Mouse (Mus musculus): Measurements from ENCODE around the gene Tmem229b.
"Not testable (repeated sequence)": the region's sequence is repeated elsewhere in the genome, so short reads cannot be mapped to it uniquely, and the experiment has no call there.

Tmem229b gene

GRCm38 (mm10) chr12:79007126-79007753 lies at the start of gene Tmem229b:
Gene Tmem229b (minus strand): TSS chr12:79007627.
- DNase-seq = peak; percentile 60

- DNase-seq = peak; percentile 16
These were observed 47.8 kb upstream of the Tmem229b start for GRCm38 (mm10) chr12:79055276-79055675.

GRCm38 (mm10) chr12:79052073-79052472 lies 44.6 kb upstream of the Tmem229b start:
- no peak for DNase-seq

DNA sequence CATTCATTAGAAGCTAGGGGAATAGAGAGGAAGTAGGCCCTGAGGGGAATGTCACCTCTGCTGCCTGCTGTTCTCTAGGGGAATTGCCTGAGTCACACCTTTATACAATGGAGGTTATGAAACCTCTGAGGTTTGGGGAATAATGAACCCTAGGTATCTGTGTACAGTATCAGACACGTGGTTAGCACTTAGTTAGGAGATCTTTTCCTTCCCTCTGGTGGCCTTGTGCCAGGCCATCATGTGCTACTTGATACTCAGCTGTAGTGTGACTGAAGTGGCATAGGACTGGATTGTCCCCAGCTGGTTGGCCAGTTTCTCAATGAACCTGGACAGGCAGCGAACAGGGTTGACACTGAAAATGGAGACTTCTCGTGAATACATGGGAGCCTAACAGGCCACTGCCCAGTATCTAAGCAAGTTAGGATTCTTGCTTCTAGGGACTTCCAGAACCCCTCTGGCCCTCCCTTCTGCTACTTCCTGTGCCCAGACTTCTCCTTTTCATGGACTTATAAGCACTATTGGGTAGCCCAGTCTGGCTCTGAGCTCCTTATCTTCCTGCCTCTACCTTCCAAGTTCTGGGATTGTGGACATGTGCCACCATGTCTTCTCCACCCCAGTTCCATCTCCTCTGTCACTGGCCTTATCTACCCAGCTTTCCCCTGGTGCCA lies 43.3 kb upstream of the Tmem229b start:
- no peak for DNase-seq

- no peak for DNase-seq
These were observed 42.4 kb upstream of the Tmem229b start for GRCm38 (mm10) chr12:79049807-79050206.

DNA sequence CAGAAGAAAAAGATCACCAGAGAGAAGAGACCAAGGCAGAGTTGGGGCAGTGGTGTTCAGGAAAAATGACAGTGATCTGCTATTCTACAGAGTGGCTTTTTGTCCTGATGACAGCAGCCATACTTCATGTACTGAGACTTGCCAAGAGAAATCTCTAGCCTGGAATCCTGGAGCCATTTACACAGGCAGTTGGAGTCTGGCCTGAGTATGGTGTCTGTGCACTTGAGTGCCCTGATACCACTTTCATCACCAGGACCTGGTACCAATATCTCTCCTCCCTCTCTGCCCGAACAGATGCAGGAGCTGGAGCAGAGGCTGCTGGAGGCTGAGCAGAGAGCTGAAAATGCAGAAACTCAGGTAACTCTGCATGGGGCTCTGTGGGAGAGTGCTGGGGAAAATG lies 41.5 kb upstream of the Tmem229b start:
- no peak for DNase-seq

- no peak for DNase-seq
These were observed 39.8 kb upstream of the Tmem229b start for GRCm38 (mm10) chr12:79047203-79047602.

GRCm38 (mm10) chr12:79046171-79046570 lies 38.7 kb upstream of the Tmem229b start:
- no peak for DNase-seq

- DNase-seq = no peak
These were observed 37.2 kb upstream of the Tmem229b start for GRCm38 (mm10) chr12:79044668-79045067.

GRCm38 (mm10) chr12:79041436-79041835 lies 34.0 kb upstream of the Tmem229b start:
- DNase-seq = no peak

GRCm38 (mm10) chr12:79040201-79040827 lies 32.9 kb upstream of the Tmem229b start:
- no peak for DNase-seq

- no peak for DNase-seq
These were observed 32.3 kb upstream of the Tmem229b start for GRCm38 (mm10) chr12:79039708-79040107.

GRCm38 (mm10) chr12:79035349-79035748 lies 27.9 kb upstream of the Tmem229b start:
- DNase-seq = no peak

- DNase-seq = no peak
These were observed 26.9 kb upstream of the Tmem229b start for GRCm38 (mm10) chr12:79034331-79034730.

DNA sequence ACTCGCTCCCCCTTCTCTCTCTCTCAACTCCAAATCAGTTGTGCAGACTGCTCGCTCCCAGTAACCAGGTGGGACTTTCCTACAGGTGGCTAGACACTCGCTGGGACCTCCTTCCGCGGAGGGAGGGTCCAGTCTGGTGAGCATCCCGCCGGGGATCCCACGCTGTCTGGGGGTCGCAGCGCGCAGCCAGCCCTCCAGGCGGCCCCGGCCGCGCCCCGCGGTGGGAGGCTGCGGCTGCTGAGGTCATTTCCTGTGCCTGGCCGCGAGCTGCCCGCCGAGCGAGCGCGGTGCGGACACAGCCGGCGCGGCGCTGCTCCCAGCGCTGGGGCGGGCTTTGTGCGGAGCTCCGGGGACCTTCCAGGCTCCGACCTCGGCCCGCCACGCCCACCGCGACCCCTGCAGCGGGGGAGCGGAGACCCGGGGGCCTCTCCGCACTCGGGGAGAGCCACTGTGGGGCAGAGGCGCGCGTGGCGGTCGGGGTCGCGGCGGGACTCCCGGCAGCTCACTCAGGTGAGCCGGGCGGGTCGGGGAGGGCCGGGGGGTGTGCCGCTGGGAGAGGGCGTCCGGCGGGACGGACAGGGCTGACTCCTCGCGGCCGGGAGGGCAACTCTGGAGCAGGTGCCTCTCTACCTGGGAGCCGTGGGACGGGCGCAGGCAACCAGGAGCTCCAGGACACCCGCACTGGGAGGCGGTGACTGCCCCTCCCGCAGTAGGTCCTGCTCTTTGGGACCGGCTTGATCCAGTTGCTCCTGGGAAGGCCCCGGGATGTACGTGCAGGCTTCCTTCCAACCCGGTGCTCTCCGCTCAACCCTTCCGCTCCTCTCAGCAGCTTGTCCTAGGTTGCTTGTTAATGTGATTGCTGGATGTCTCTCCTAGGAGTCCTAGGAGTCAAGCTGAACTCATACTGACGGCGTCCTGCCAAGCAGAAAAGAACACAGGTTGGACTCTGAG lies 21.8 kb upstream of the Tmem229b start, which contains the start of gene Plekhh1:
TSS of gene Plekhh1 (plus strand) at position 253 of the 951 bp plus-strand sequence.
- peak; percentile 29 for DNase-seq

- DNase-seq = not testable (repeated sequence)
These were observed 20.1 kb upstream of the Tmem229b start for GRCm38 (mm10) chr12:79027526-79027925.

GRCm38 (mm10) chr12:79022882-79023281 lies 15.5 kb upstream of the Tmem229b start:
- peak; percentile 36 for DNase-seq

- no peak for DNase-seq
These were observed 14.5 kb upstream of the Tmem229b start for GRCm38 (mm10) chr12:79021902-79022301.

GRCm38 (mm10) chr12:79017994-79018399 lies 10.6 kb upstream of the Tmem229b start:
- peak; percentile 9 for DNase-seq

DNA sequence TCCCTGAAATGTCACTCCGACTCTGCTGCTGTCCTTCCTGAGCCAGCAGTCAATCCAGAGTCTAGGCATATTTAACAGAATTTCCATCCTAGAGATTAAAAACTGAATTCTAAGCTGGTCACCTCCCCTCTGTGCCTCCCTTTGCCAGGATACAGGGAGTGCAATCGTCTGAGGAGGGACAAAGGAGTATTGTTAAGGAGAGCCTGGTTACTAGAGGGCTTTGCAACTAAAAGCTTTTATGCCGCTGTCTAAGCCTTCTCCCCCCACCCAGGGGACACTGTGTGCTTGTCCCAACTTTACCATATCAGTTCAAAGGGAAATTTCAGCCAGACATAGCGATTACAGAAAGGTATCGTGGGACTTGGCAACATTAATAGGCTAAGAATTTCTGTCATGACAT lies 8.7 kb upstream of the Tmem229b start:
- DNase-seq = no peak

GRCm38 (mm10) chr12:79010569-79010968 lies 3.1 kb upstream of the Tmem229b start:
- DNase-seq = no peak

DNA sequence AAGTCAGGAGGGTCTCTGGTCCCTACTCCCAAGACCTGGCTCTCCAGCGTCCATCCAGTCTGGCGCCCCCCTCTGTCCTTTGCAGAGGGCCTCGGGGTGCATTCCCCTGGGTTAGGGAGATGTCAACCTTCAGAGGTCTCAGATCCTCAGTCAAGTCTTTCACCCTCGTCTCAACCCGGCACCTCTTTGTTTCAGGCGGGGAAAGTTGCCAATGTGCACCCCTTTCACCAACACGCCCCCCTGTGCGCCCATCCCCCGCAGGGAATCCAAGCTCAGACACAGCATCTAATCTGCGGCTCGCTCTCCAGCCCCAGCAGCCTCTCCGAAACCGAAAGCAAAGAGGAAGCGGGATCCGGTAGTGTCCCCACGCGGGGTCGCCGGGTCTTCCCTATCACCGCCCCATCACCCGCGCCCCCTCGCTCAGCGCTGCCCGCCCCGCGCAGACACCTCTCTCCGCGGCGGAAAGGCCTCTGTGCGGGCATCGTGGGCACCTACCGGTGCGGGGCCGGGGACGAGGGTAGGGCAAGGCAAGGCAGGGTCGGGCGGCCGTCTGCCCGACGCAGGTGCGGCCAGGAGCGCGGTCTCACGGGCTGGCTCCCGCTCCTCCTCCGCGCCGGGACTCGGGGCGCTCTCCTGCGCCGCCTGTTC lies 825 bp downstream of the Tmem229b start:
- peak; percentile 71 for DNase-seq

All from thymus, postnatal 25 days (tissue).